20 mouse cellular contexts compared by ENCODE assay signal in the genomic region with DNA sequence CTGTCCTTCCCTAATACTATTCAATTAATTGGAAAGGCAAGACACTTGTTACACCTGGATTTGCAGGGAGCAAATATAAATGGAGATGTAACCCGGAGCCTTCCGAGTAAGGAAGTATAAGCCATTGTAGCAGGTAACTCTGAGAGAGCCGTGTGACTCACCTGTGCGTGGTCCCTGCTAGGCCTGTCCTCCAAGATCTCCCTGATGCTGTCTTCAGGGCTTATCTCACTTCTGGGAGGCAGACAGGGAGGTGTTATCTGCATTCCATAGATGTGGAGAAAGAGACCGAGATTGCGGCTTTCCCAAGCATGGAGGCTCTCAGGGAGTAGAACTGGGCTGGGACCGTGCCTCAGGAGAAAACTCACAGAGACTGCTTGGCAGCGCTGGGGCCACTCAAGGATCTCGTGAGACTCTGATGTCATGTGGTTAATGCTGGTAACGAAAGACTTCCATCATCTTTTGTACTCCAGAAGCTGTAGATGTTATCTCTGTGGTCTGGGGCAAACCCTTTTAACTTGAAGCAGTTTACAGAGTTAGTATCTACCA.
DNase-seq lines count a peak whose midpoint lies in the region; ATAC-seq and TF ChIP-seq lines count a peak whose summit lies in the region.
"Had no signal": no experiment of that assay in that cellular context is flagged by ENCODE, and none has a peak within 500 bp of the region (broad histone marks: within the 10 kb centered on the region; RNA-seq: fewer than 3 reads in every experiment).

No protein-coding gene starts in this region.

- no peak for TF ChIP-seq EP300 in stomach, postnatal 0 days (optimal IDR thresholded peaks at IDR 0.05)

- no peak for TF ChIP-seq CTCF in layer of hippocampus, adult 2 months (conservative IDR thresholded peaks at IDR 0.05)
- TF ChIP-seq CTCF in stomach, postnatal 0 days (IDR thresholded peaks at IDR 0.05; ENCODE audit: low read depth): no peak

- no peak overlapping the region for H3K9ac ChIP-seq in intestine, embryonic 16.5 days (ENCODE audit: low read depth, low read length)
- H3K9ac ChIP-seq in stomach, postnatal 0 days (ENCODE audit: low read length): no peak overlapping the region
- H3K9ac ChIP-seq: forebrain, embryonic 15.5 days; liver, embryonic 14.5 days; midbrain, embryonic 13.5 days; neural tube, embryonic 12.5 days had no signal

- H3K36me3 ChIP-seq in intestine, embryonic 16.5 days (ENCODE audit: control insufficient read depth, insufficient read depth, low read length): no peaks in the 10 kb centered on the region
- no peaks in the 10 kb centered on the region for H3K36me3 ChIP-seq in stomach, postnatal 0 days (ENCODE audit: control insufficient read depth, insufficient read depth, low read length)
- H3K36me3 ChIP-seq: forebrain, embryonic 15.5 days; hindbrain, embryonic 10.5 days; midbrain, embryonic 13.5 days; neural tube, embryonic 12.5 days had no signal

- intact Hi-C loops in heart, postnatal 25 days (cut with DNase I): loop anchor here (2.0 kb wide), 1 partner anchor 17 kb away; no protein-coding TSS in a partner anchor

- H3K27ac ChIP-seq in layer of hippocampus, adult 2 months: 0 out of 2 replicates have a peak overlapping the region, but pooled peaks have one; percentile 10
- no peak overlapping the region for H3K27ac ChIP-seq in intestine, embryonic 16.5 days (ENCODE audit: low read length)
- H3K27ac ChIP-seq in stomach, postnatal 0 days (replicated peaks): no peak overlapping the region
- H3K27ac ChIP-seq: forebrain, embryonic 15.5 days; hindbrain, embryonic 10.5 days; left cerebral cortex, adult 2 months; liver, embryonic 14.5 days; midbrain, embryonic 13.5 days; neural tube, embryonic 12.5 days had no signal

- 67% methylated on average over 10 of the region's 10 CpGs for WGBS in intestine, embryonic 16.5 days
- 60% methylated on average over 10 of the region's 10 CpGs for WGBS in stomach, postnatal 0 days

- no peak overlapping the region for H3K4me3 ChIP-seq in layer of hippocampus, adult 2 months
- H3K4me3 ChIP-seq in intestine, embryonic 16.5 days (ENCODE audit: low read length): no peak overlapping the region
- H3K4me3 ChIP-seq in stomach, postnatal 0 days (ENCODE audit: low read depth, low read length): no peak overlapping the region
- H3K4me3 ChIP-seq: forebrain, embryonic 15.5 days; hindbrain, embryonic 10.5 days; left cerebral cortex, adult 2 months; midbrain, embryonic 13.5 days; neural tube, embryonic 12.5 days had no signal

- peak; percentile 75 for DNase-seq in heart, adult 11 months
- DNase-seq in heart, postnatal 25 days (ENCODE audit: low spot score): no peak
- DNase-seq in layer of hippocampus, adult 2 months (ENCODE audit: low spot score in 2 of 2): no peak
- no peak for DNase-seq in layer of hippocampus, postnatal 14 days (ENCODE audit: low spot score in 2 of 2)
- DNase-seq in stomach, postnatal 0 days (ENCODE audit: low spot score): no peak
- no peak for DNase-seq in urinary bladder, adult 2 months (ENCODE audit: low spot score)
- DNase-seq: B cell, adult 2 months; cerebellum, adult 9-10 months; gastrocnemius, postnatal 36 days; kidney, postnatal 10 days; thymus, postnatal 4 days had no signal

- H3K4me2 ChIP-seq in intestine, embryonic 16.5 days (ENCODE audit: low read depth, low read length): no peak overlapping the region
- no peak overlapping the region for H3K4me2 ChIP-seq in stomach, postnatal 0 days (replicated peaks; ENCODE audit: low read depth)
- H3K4me2 ChIP-seq: forebrain, embryonic 15.5 days; heart, embryonic 11.5 days; midbrain, embryonic 13.5 days; neural tube, embryonic 12.5 days had no signal

- H3K27me3 ChIP-seq in intestine, embryonic 16.5 days (replicated peaks; ENCODE audit: control insufficient read depth, insufficient read depth, low read length): no peaks in the 10 kb centered on the region
- H3K27me3 ChIP-seq in stomach, postnatal 0 days (ENCODE audit: control insufficient read depth, insufficient read depth, low read length): no peaks in the 10 kb centered on the region
- H3K27me3 ChIP-seq: forebrain, embryonic 15.5 days; midbrain, embryonic 13.5 days; neural tube, embryonic 12.5 days had no signal

- peak; percentile 92 for ATAC-seq in intestine, embryonic 16.5 days
- ATAC-seq in stomach, postnatal 0 days (ENCODE audit: low FRiP score, low TSS enrichment): peak; percentile 73
- ATAC-seq: forebrain, embryonic 15.5 days; inflammation-experienced regulatory T-cells, adult 6 months; midbrain, embryonic 13.5 days had no signal

- H3K9me3 ChIP-seq in intestine, embryonic 16.5 days (ENCODE audit: control insufficient read depth, low read length): no peaks in the 10 kb centered on the region
- no peaks in the 10 kb centered on the region for H3K9me3 ChIP-seq in stomach, postnatal 0 days (ENCODE audit: control insufficient read depth, low read length)
- H3K9me3 ChIP-seq: forebrain, embryonic 15.5 days; hindbrain, embryonic 10.5 days; midbrain, embryonic 13.5 days had no signal

- no peaks in the 10 kb centered on the region for H3K4me1 ChIP-seq in intestine, embryonic 16.5 days (ENCODE audit: control insufficient read depth, insufficient read depth, low read length)
- no peaks in the 10 kb centered on the region for H3K4me1 ChIP-seq in stomach, postnatal 0 days (replicated peaks; ENCODE audit: control insufficient read depth, insufficient read depth)
- H3K4me1 ChIP-seq: forebrain, embryonic 15.5 days; hindbrain, embryonic 10.5 days; midbrain, embryonic 13.5 days; neural tube, embryonic 12.5 days had no signal
